In genomic region chr1:29057339-29057738, GRCm38 (mm10) we compare ENCODE assay signal across 13 mouse cellular contexts.
"Had no signal": no experiment of that assay in that cellular context is flagged by ENCODE, and none has a peak within 500 bp of the region (broad histone marks: within the 10 kb centered on the region; RNA-seq: fewer than 3 reads in every experiment).

No protein-coding gene starts in this region.

- DNase-seq: lung, adult 18-20 months; lung, embryonic 14.5 days; lung, postnatal 10 days; lung, postnatal 4 days; midbrain, embryonic 14.5 days; retina, postnatal 1 day; right cerebral cortex, adult 18-20 months; right cerebral cortex, postnatal 25 days; right cerebral cortex, postnatal 4 days; spleen, adult 18-20 months; thymus, adult 18-20 months; thymus, postnatal 25 days; thymus, postnatal 4 days had no signal
